Mouse (Mus musculus) kidney, adult 2 months (tissue): ENCODE results near the gene Pawr. TPM values are rescaled to one million over a fixed set of nuclear protein-coding genes. Genes with fewer than 3 reads are reported as not detected.

Experiments used
- DNase-seq: peaks from one replicate; pipeline ENCODE4 v3.0.0; 2021
- H3K27ac ChIP-seq: fragments of 200-500 bp; 2 replicates; pipeline ENCODE4 v1.5.1; 2012; ENCODE audit warnings: low read depth, low read length, control low read depth, inconsistent platforms; ENCODE audit not compliant: insufficient read depth
- H3K27me3 ChIP-seq: fragments of 200-500 bp; replicated peaks from 2 replicates; pipeline ENCODE4 v1.6.1; 2012; ENCODE audit warnings: mild to moderate bottlenecking, moderate library complexity, low read length, inconsistent platforms; ENCODE audit not compliant: control insufficient read depth, insufficient read depth
- H3K36me3 ChIP-seq: fragments of 200-500 bp; 2 replicates; pipeline ENCODE4 v1.6.1; 2012; ENCODE audit warnings: mild to moderate bottlenecking, moderate library complexity, low read length, inconsistent platforms; ENCODE audit not compliant: control insufficient read depth, insufficient read depth
- H3K4me1 ChIP-seq: fragments of 200-500 bp; 2 replicates; pipeline ENCODE4 v1.6.1; 2011; ENCODE audit warnings: low read length; ENCODE audit not compliant: control insufficient read depth, insufficient read depth
- H3K4me3 ChIP-seq: fragments of 200-500 bp; 2 replicates; pipeline ENCODE4 v1.5.1; 2011; ENCODE audit warnings: mild to moderate bottlenecking, low read depth, low read length, control low read depth; ENCODE audit not compliant: insufficient read depth
- CTCF ChIP-seq: fragments of 200-500 bp; conservative IDR thresholded peaks from 2 replicates; pipeline ENCODE4 v1.5.1; 2011; ENCODE audit warnings: low read depth, mild to moderate bottlenecking, control low read depth, low read length, moderate library complexity, mixed read lengths; ENCODE audit not compliant: insufficient read depth, insufficient read length
- POLR2A ChIP-seq: fragments of 200-500 bp; IDR thresholded peaks from one replicate; pipeline ENCODE4 v1.6.1; 2011; ENCODE audit warnings: low read depth, low read length, control low read depth
- WGBS: fragments of 180-500 bp; shearing (Covaris S2); methylation state at CpG from one replicate; pipeline ENCODE4 v1.1.7; 2018; 5-methylcytosine and 5-hydroxymethylcytosine counted together
- polyA plus RNA-seq: library from polyadenylated mRNA; depleted of rRNA; stranded (reverse); fragments of >200 nt; gene quantifications from 2 replicates; pipeline ENCODE4 v1.2.3, GENCODE M21; 2012

Gene Pawr
- polyA plus RNA-seq, 1 experiment, result 17.9 TPM

DNA sequence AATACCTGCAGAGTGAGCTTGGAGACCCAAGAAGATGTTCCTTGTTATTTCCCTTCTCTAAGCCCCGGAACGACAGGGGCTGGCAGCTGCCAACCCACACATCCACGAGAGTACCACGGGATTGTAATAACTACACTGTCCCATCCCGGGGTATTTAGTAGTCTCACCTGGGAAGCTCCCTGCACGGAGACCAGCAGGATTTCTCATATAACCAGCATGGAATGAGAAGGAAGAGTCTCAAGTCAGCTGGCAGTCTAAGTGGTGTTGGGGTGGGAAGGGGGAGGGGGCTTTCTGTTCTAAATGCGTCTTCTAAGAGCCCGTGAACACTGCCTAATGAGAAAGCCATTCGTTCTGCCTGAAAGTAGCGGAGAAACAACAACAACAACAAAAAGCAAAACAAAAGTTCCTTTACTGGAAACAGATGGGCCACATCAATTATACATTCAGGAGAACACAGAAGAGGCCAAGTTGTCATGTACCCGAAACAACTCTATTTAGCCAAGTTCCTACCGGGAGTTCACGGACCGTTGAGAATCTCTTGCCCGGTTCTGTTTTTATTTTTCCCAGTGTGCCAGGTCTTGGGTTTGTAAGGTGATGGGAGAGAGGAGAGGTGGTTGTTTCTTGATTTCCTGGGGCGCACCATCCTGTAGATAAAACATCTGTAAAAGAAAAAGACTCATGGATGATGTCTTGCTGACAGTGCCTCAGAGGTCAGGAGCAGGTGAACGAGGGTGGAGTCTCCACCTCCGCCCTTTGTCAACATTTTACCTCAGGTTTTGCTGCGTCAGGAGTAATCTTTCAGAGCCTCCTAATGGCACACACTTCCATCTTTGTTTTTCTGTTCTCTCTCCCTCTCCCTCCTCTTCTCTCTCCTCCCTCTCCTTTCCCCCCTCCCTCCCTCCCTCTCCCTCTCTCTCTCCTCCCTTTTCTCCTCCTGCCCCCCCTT is 112.3 kb downstream of the Pawr start:
- Histone ChIP-seq H3K27ac (peak overlapping the region; percentile 86), H3K4me3 (peak overlapping the region; percentile 31), H3K36me3 (no peaks in the 10 kb centered on the region), H3K27me3 (no peaks in the 10 kb centered on the region), H3K4me1 (peaks cover 20% of the 10 kb centered on the region; the same call in 1 of the 2 replicates)
- TF ChIP-seq CTCF (no peak), POLR2A (no peak)
- 47% methylated on average over 19 of the region's 19 CpGs for WGBS
- peak; percentile 82 for DNase-seq

DNA sequence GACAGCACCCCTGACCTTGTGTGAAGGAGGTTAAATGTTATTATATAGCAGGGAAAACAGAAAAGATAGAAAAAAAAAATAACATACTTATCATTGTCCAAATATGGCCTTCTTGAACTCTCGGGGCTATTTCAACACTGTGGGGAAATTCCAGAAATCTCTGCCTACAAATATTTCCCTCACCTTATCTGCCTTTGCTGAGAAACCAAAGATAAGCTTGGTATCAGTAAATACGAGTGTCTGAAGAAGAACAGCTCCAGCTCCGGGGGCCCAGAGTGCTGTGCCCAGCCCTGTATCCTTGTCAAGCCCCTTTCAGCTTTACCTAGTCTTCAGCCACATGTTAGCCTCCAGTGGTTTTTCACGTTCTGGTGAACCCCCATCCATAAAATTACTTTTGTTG is 113.2 kb downstream of the Pawr start:
- Histone ChIP-seq H3K27me3 (no peaks in the 10 kb centered on the region), H3K4me1 (peaks cover 20% of the 10 kb centered on the region; the same call in 1 of the 2 replicates), H3K4me3 (no peak overlapping the region), H3K27ac (peak overlapping the region; percentile 92), H3K36me3 (no peaks in the 10 kb centered on the region)
- no peak for TF ChIP-seq CTCF
- TF ChIP-seq POLR2A, result no peak
- no peak for DNase-seq
- WGBS, result 52% methylated on average over 4 of the region's 4 CpGs

GRCm38 (mm10) chr10:108445606-108446005 is 113.7 kb downstream of the Pawr start:
- H3K36me3 ChIP-seq, result no peaks in the 10 kb centered on the region
- no peak for DNase-seq
- 42% methylated on average over 10 of the region's 10 CpGs for WGBS
- no peak overlapping the region for H3K4me3 ChIP-seq
- no peak for TF ChIP-seq POLR2A
- no peak for TF ChIP-seq CTCF
- H3K4me1 ChIP-seq, result peaks cover 20% of the 10 kb centered on the region; the same call in 1 of the 2 replicates
- no peaks in the 10 kb centered on the region for H3K27me3 ChIP-seq
- peak overlapping the region; percentile 92 for H3K27ac ChIP-seq

DNA sequence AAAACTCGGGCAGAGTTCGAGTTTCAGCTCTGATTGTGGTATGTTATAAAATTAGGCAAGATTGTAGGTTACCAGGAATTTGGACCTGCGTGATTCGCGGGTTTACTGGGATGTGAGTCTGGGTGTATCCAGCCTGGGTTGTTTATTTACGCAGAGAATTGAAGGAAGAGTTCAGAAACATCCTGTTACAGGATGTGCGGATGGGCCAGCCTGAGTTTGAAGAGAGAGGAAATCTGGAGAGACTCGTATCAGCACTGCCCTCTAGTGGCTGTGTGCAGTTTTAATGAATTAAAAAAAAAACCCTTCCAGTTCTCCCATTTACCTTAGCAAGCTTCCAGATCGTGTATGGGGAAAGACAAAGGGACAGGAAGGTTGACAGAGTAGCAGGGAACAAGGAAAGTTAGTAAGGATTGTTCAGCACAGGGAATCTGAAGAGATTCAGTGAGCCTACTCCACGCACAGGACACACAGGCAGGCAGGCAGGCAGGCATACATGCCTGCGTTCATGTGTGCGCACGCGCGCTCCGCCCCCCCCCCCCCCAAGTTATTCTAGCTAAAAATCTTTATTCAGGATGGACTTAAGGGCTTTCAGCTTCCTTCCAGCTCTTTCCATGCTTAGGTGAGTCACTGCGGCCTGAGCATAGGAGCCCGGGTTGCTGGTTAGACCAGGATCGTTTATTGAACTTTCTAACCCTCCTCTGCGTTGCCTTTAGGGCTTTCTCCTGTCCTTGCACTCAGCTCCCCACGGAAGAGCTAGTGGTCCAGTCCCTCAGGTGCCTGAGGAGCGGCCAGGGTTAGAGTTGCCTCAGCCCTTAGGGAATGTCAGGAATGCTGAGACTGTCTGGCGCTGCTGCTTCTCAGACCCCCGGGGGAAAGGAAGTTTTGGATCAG is 114.4 kb downstream of the Pawr start:
- H3K27ac ChIP-seq, result peak overlapping the region; percentile 97
- peaks cover 20% of the 10 kb centered on the region; the same call in 1 of the 2 replicates for H3K4me1 ChIP-seq
- 4% methylated on average over 24 of the region's 24 CpGs for WGBS
- H3K36me3 ChIP-seq, result no peaks in the 10 kb centered on the region
- no peaks in the 10 kb centered on the region for H3K27me3 ChIP-seq
- peak; percentile 94 for DNase-seq
- H3K4me3 ChIP-seq, result peak overlapping the region; percentile 61
- TF ChIP-seq POLR2A, result no peak
- peak; percentile 61 for TF ChIP-seq CTCF

- peaks cover 20% of the 10 kb centered on the region; the same call in 1 of the 2 replicates for H3K4me1 ChIP-seq
- no peak overlapping the region for H3K4me3 ChIP-seq
- no peak overlapping the region for H3K27ac ChIP-seq
- TF ChIP-seq POLR2A, result no peak
- TF ChIP-seq CTCF, result no peak
- H3K27me3 ChIP-seq, result no peaks in the 10 kb centered on the region
- no peaks in the 10 kb centered on the region for H3K36me3 ChIP-seq
- no peak for DNase-seq
- WGBS, result 71% methylated on average over 10 of the region's 10 CpGs
These were observed 115.3 kb downstream of the Pawr start for GRCm38 (mm10) chr10:108447211-108447610.

- no peaks in the 10 kb centered on the region for H3K36me3 ChIP-seq
- no peaks in the 10 kb centered on the region for H3K27me3 ChIP-seq
- no peak for DNase-seq
- TF ChIP-seq POLR2A (no peak), CTCF (0 out of 2 replicates have a peak, but pooled peaks have one; percentile 3)
- H3K4me1 ChIP-seq, result peaks cover 23% of the 10 kb centered on the region
- no peak overlapping the region for H3K27ac ChIP-seq
- no peak overlapping the region for H3K4me3 ChIP-seq
- 81% methylated on average over 11 of the region's 11 CpGs for WGBS
These were observed 116.5 kb downstream of the Pawr start for GRCm38 (mm10) chr10:108448421-108448820.

DNA sequence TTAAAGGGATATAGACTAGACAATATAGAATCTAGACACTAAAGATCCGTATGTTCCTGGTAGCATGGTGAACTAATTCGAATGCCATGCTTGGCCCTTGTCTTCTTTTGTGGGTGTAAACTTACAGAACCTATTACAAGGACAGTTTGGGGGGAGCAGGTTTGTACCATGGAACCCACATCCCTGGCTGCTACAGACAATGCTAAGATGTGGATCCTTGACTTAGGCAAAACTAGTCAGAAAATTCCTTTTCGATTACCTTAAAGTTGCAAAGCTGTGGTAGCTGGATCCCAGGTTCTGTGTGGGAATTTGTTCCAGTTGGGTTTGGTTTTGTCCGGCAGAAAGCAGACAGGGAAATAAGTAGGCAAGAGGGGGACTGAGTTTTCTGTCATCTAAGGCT is 118.5 kb downstream of the Pawr start:
- WGBS, result 98% methylated on average over 4 of the region's 4 CpGs
- no peak for DNase-seq
- TF ChIP-seq CTCF (no peak), POLR2A (no peak)
- peaks cover 12% of the 10 kb centered on the region for H3K4me1 ChIP-seq
- no peaks in the 10 kb centered on the region for H3K36me3 ChIP-seq
- no peak overlapping the region for H3K27ac ChIP-seq
- no peak overlapping the region for H3K4me3 ChIP-seq
- H3K27me3 ChIP-seq, result no peaks in the 10 kb centered on the region
